Mouse (Mus musculus) midbrain, embryonic 16.5 days (tissue): Measurements from ENCODE around the gene Rdh7. TPM values are rescaled to one million over a fixed set of nuclear protein-coding genes. Genes with fewer than 3 reads are reported as not detected.
"Not testable (repeated sequence)": the region's sequence is repeated elsewhere in the genome, so short reads cannot be mapped to it uniquely, and the experiment has no call there.

Experiments
- ATAC-seq: fragments of 200-750 bp; cut with Nextera tagmentation; 2 replicates; pipeline ENCODE4 v1.8.0; 2017; ENCODE audit warnings: moderate TSS enrichment
- H3K27ac ChIP-seq: fragments of 300-500 bp; sonication (generic); 2 replicates; pipeline ENCODE4 v1.5.1; 2014; ENCODE audit warnings: mild to moderate bottlenecking, low read length, mixed read lengths
- H3K27me3 ChIP-seq: fragments of 300-500 bp; sonication (generic); 2 replicates; pipeline ENCODE4 v1.6.1; 2014; ENCODE audit warnings: low read depth, low read length, mixed read lengths; ENCODE audit not compliant: control insufficient read depth, insufficient read depth
- H3K36me3 ChIP-seq: fragments of 300-500 bp; sonication (generic); 2 replicates; pipeline ENCODE4 v1.6.1; 2014; ENCODE audit warnings: mild to moderate bottlenecking, low read length, moderate library complexity, mixed read lengths; ENCODE audit not compliant: control insufficient read depth, insufficient read depth
- H3K4me1 ChIP-seq: fragments of 300-500 bp; sonication (generic); 2 replicates; pipeline ENCODE4 v1.6.1; 2014; ENCODE audit warnings: mild to moderate bottlenecking, low read length, mixed read lengths; ENCODE audit not compliant: control insufficient read depth, insufficient read depth
- H3K4me2 ChIP-seq: fragments of 300-500 bp; sonication (generic); 2 replicates; pipeline ENCODE4 v1.6.1; 2014; ENCODE audit warnings: mild to moderate bottlenecking, low read length, mixed read lengths
- H3K4me3 ChIP-seq: fragments of 300-500 bp; sonication (generic); 2 replicates; pipeline ENCODE4 v1.5.1; 2014; ENCODE audit warnings: low read depth, mild to moderate bottlenecking, low read length, moderate library complexity, mixed read lengths
- H3K9ac ChIP-seq: fragments of 300-500 bp; sonication (generic); 2 replicates; pipeline ENCODE4 v1.6.1; 2014; ENCODE audit warnings: low read depth, low read length, mixed read lengths
- H3K9me3 ChIP-seq: fragments of 300-500 bp; sonication (generic); replicated peaks from 2 replicates; pipeline ENCODE4 v1.6.1; 2014; ENCODE audit warnings: mild to moderate bottlenecking, low read length, mixed read lengths; ENCODE audit not compliant: control insufficient read depth, poor library complexity, severe bottlenecking
- WGBS: fragments of 180-500 bp; shearing (Covaris S2); extraction: QIAGEN DNeasy Blood & Tissue Kit; methylation state at CpG from one replicate; pipeline ENCODE4 v1.1.7; 2014; 5-methylcytosine and 5-hydroxymethylcytosine counted together
- polyA plus RNA-seq: library from polyadenylated mRNA; unstranded; fragments of >200 nt; fragmentation: Nextera tagmentation; extraction: Ambion mirVana; gene quantifications from 2 replicates; pipeline ENCODE4 v1.2.1, GENCODE M21; 2015

The Rdh7 gene
- polyA plus RNA-seq, 1 experiment from 2014 or later = not detected

DNA sequence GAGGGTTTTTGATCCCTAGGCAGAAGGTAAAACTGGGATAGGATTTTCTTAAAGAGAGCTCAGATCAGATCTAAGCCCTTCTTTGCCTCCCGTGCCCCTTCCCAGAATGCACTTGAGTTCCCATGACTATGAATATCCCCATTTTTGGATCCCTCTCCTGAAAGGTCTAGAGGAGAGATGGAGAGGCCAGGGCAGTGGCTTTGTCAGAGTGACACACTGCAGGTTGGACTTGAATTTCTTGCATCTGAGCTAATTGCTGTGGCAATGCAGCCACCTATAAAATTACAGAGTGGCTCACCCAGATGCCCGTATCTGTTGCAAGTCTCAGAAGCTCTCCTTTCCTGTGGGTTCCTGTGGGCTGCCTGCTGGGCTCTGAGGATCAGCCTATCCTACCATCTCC, 9.6 kb upstream of the Rdh7 start, which contains the start of gene Sdr9c7:
Sdr9c7 (plus strand) TSS at position 301 of the 400 bp plus-strand sequence.
- no peaks in the 10 kb centered on the region for H3K27me3 ChIP-seq
- ATAC-seq = no peak
- H3K9ac ChIP-seq = no peak within 1 kb of the TSS
- H3K27ac ChIP-seq = no peak within 1 kb of the TSS
- no peaks in the 10 kb centered on the region for H3K4me1 ChIP-seq
- H3K4me3 ChIP-seq = no peak within 1 kb of the TSS
- no peaks in the 10 kb centered on the region for H3K36me3 ChIP-seq
- no peak within 1 kb of the TSS for H3K4me2 ChIP-seq
- WGBS = 91% methylated on average over 2 of the region's 2 CpGs
- H3K9me3 ChIP-seq = no peaks in the 10 kb centered on the region

DNA sequence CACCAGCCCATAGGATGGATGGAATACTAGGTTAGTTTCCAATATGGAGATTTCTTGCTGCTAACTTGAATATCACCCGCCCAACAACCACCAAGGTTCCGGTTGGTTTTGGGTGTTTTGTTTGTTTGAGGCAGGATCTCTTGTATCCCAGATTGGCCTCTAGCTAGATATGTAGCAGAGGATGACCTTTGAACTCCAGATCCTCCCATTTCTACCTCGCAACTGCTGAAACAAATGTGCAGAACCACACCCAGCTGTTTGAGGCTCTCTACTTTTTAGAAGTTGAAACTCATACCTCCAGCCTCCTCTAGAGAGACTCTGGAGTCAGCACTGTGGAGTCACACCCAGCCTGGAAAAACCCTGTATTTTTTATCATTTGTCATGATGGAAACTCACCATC, 8.9 kb upstream of the Rdh7 start:
- ATAC-seq = no peak
- WGBS = 90% methylated on average over 3 of the region's 3 CpGs
- Histone ChIP-seq H3K27ac (no peak overlapping the region), H3K4me3 (no peak overlapping the region), H3K36me3 (no peaks in the 10 kb centered on the region), H3K9me3 (no peaks in the 10 kb centered on the region), H3K4me1 (no peaks in the 10 kb centered on the region), H3K27me3 (no peaks in the 10 kb centered on the region), H3K9ac (no peak overlapping the region), H3K4me2 (no peak overlapping the region)

DNA sequence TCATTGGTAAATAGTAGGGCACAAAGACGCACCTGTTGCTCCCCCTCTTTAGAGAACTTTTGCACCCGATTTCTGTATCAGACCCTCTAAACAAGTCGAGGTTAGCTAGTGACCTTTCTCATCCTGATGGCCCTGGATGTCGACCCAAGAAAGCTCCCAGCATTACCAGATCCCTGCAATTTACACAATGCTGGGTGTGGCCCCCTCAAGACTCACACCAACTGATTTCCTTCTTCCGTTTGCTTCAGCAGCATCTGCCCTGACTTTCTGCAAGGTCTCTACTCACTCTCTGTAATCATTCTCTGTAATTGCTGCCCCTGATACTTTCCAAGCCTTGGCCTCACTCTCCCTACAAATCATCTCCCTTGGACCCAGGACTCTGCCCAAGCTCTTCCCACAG, 8.1 kb upstream of the Rdh7 start:
- Histone ChIP-seq H3K4me3 (no peak overlapping the region), H3K27ac (no peak overlapping the region), H3K9me3 (no peaks in the 10 kb centered on the region), H3K4me1 (no peaks in the 10 kb centered on the region), H3K27me3 (no peaks in the 10 kb centered on the region), H3K9ac (no peak overlapping the region), H3K4me2 (no peak overlapping the region), H3K36me3 (no peaks in the 10 kb centered on the region)
- WGBS = 76% methylated on average over 5 of the region's 5 CpGs
- no peak for ATAC-seq

DNA sequence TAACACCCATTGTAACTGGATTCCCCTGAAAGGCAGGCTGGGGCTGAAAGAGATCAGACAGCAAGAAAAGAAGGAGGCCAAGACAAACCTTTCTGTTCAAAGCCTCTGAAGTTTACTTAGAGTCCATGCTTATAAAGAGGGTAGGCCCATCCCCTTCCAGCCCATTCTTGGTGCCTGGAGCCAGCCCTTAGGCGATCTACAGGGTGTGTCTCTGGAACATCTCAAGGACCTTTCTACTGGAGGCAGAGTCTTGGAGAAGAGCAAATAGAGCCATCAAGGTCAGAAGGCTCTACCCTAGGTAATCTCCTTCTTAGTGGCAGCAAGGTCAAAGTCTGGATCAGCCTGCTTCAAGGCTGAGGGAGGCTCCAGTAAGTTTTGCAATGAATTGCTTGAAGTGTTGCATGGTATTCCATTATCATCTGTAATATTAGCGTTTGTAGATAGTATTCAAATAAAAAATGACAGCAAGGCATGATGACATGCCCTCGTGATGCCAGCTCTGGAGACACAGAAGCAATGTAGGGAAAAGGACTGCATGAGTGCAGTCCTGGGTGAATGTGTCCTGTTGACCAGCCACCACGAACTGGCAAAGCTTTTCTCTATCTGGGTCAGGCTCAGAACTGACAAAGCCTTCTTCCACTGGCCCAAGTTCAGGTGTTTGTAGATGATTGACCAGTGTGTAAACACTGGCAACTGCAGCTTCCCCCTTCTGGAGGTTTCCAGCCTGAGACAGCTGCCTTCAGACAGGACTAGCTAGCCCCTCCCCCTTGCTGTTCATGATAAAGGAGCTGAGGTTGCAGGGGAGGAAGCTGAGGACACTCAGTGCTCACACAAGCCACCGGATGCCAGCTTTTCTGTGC, 4.8 kb upstream of the Rdh7 start:
- 65% methylated on average over 5 of the region's 5 CpGs for WGBS
- H3K4me2 ChIP-seq, H3K27ac ChIP-seq: not testable (repeated sequence)

DNA sequence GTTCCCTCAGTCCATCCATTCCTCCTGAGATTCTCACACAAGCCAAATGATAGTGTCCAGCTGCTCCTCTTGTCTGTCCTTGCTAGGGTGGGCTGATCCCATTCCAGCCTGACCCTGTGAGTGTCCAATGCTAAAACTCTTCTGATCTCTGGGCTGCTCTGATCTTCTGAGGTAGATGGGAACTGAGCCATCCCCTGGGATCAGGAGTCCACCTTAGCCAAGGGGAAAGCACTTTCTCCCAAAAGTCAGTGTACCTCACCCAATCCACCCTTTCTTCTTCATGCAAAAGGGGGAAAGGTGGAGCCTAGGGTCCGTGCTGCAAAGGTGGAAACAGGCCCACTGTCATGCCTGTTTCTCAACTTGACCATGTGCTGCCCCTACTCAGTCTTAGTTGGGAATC, 2.9 kb upstream of the Rdh7 start:
- H3K36me3 ChIP-seq = no peaks in the 10 kb centered on the region
- no peak overlapping the region for H3K4me2 ChIP-seq
- no peak overlapping the region for H3K9ac ChIP-seq
- H3K4me1 ChIP-seq = no peaks in the 10 kb centered on the region
- H3K4me3 ChIP-seq = no peak overlapping the region
- H3K27ac ChIP-seq = no peak overlapping the region
- no peaks in the 10 kb centered on the region for H3K9me3 ChIP-seq
- ATAC-seq = no peak
- no peaks in the 10 kb centered on the region for H3K27me3 ChIP-seq
- WGBS = 64% methylated on average over 1 of the region's 1 CpGs

More for the DNA sequence above, 4.8 kb upstream of the Rdh7 start:
- not testable (repeated sequence) for H3K27me3 ChIP-seq, H3K9ac ChIP-seq, ATAC-seq, H3K36me3 ChIP-seq, H3K4me1 ChIP-seq, H3K4me3 ChIP-seq, H3K9me3 ChIP-seq

DNA sequence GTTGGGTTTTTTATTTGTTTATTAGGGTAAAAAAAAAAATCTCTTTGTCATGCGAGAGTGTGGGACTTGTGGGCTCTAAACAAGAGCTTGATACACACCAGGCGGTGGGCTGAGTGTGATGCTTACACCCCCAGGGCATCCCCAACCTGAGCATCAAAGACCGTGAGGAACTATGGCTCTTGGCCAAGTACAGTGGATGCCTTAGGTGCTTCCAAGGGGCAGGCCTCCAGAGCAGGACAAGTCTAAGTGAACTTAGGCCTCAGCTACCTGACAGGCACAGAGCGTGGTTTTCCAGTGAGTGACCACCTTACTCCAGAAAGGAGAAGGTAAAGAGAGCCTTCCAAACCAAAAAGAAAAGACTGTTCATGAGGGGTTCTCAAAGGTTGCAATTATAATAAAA, 1.6 kb downstream of the Rdh7 start:
- Histone ChIP-seq H3K36me3 (no peaks in the 10 kb centered on the region), H3K4me1 (no peaks in the 10 kb centered on the region), H3K27me3 (no peaks in the 10 kb centered on the region), H3K27ac (no peak overlapping the region), H3K4me3 (no peak overlapping the region), H3K9me3 (no peaks in the 10 kb centered on the region), H3K4me2 (no peak overlapping the region), H3K9ac (no peak overlapping the region)
- 87% methylated on average over 4 of the region's 4 CpGs for WGBS
- ATAC-seq = no peak

DNA sequence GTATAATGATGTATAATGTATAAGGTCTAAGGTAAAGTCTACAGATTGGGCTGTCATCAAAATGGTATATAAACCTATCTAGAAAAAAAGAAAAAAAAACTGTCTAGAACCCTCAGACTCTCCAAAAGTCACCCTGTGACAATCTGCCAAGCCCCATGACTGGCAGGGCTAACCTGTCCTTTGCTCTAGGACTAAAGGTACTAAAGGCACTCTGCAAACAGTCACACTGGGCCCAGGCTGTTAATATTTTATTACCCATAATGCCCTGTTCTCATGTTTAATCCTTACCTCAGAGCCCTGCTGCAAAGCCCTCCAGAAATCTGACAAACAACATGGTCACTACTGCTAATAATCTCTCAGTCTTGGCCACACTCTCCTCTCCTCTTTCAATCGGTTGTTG, 2.1 kb downstream of the Rdh7 start:
- Histone ChIP-seq H3K4me1 (no peaks in the 10 kb centered on the region), H3K9ac (no peak overlapping the region), H3K27me3 (no peaks in the 10 kb centered on the region), H3K36me3 (no peaks in the 10 kb centered on the region), H3K9me3 (no peaks in the 10 kb centered on the region), H3K4me3 (no peak overlapping the region), H3K4me2 (no peak overlapping the region), H3K27ac (no peak overlapping the region)
- ATAC-seq = no peak
- 73% methylated on average over 1 of the region's 1 CpGs for WGBS

DNA sequence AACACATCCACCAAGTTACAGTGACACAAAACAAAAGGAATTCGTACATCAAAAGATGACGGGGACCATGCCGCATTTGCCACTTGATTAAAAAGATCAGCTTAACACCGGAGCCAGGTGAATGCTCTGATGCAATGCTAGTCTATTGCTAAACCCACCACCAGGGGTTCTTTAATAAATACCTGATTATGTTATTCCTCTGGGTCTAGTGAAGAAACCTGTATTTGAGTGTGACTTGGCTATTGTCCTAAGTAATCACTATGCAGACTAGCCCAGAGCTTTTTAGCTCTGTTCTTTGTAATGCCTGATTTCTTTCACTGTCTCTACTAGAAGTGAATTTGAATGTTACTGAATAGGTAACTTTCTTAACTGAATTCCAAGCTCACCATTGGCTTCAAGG, 7.6 kb downstream of the Rdh7 start:
- Histone ChIP-seq H3K9me3 (no peaks in the 10 kb centered on the region), H3K4me1 (no peaks in the 10 kb centered on the region), H3K4me3 (no peak overlapping the region), H3K27ac (no peak overlapping the region), H3K27me3 (no peaks in the 10 kb centered on the region), H3K4me2 (no peak overlapping the region), H3K9ac (no peak overlapping the region), H3K36me3 (no peaks in the 10 kb centered on the region)
- ATAC-seq = no peak
- WGBS = 78% methylated on average over 4 of the region's 4 CpGs

DNA sequence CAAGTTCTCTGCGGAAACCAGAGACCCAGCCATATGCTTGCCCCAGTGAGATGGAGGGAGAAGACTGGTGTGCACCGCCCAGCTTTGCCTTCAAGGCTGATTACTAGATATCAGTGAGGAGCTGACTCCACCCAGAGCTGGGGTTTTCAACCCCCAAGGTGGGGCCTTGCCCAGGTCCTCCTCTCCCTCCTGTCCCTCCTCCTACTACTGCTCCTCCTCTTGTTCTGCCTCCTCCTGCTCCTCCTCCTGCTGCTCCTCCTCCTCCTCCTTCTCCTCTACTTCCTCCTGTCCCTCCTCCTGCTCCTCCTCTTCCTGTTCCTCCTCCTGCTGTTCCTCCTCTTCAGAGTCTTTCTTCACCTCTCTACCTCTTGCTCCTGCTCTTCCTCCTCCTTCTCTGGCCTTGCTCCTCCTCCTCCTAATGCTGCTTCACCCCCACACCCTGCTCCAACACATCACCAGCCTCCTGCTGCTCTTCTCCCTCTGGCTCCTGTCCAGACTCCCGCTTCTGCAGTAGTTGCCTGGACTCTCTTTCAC, 9.4 kb downstream of the Rdh7 start:
- Histone ChIP-seq H3K9me3 (no peaks in the 10 kb centered on the region), H3K27me3 (no peaks in the 10 kb centered on the region), H3K36me3 (no peaks in the 10 kb centered on the region), H3K27ac (no peak overlapping the region), H3K4me3 (no peak overlapping the region), H3K9ac (no peak overlapping the region), H3K4me2 (no peak overlapping the region), H3K4me1 (no peaks in the 10 kb centered on the region)
- WGBS = 85% methylated on average over 3 of the region's 3 CpGs
- no peak for ATAC-seq
